Comparison of ENCODE assay signal across 10 mouse cellular contexts in the genomic region with DNA sequence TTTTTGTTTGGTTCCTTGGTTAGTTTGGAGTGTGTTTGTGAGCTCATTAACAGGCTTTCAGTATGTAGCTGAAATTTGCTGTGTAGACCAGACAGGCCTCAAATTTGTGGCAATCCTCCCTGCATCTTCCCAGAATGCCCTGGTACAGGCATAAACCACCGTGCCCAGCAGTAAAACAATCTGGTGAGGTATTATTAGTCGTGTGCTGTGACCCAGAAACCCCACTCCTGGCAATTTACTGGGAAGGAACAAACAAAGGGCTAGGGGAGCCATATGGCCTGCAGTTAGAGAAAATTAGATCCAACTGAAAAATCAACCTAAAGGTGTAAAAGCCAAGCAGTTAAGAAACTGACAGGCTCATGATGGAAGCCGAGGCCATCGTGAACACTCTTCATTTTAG. TPM values are rescaled to one million over a fixed set of nuclear protein-coding genes. Genes with fewer than 3 reads are reported as not detected.
DNase-seq lines count a peak whose midpoint lies in the region; ATAC-seq and TF ChIP-seq lines count a peak whose summit lies in the region.
"Had no signal": no experiment of that assay in that cellular context is flagged by ENCODE, and none has a peak within 500 bp of the region (broad histone marks: within the 10 kb centered on the region; RNA-seq: fewer than 3 reads in every experiment).

No protein-coding gene starts in this region.

- no peak overlapping the region for H3K9ac ChIP-seq in heart, postnatal 0 days (replicated peaks; ENCODE audit: low read depth, low read length)
- peak overlapping the region; percentile 89; the same call in 1 of the 2 replicates for H3K9ac ChIP-seq in forebrain, embryonic 13.5 days
- peak overlapping the region; percentile 95 for H3K9ac ChIP-seq in midbrain, embryonic 14.5 days (replicated peaks; ENCODE audit: low read length)

- H3K9me3 ChIP-seq in heart, postnatal 0 days (replicated peaks; ENCODE audit: control insufficient read depth, low read length), result no peaks in the 10 kb centered on the region
- H3K9me3 ChIP-seq in forebrain, embryonic 13.5 days (replicated peaks), result no peaks in the 10 kb centered on the region
- H3K9me3 ChIP-seq in midbrain, embryonic 14.5 days (ENCODE audit: control insufficient read depth, low read length), result no peaks in the 10 kb centered on the region

- peak overlapping the region; percentile 67 for H3K4me2 ChIP-seq in heart, postnatal 0 days (ENCODE audit: low read depth, low read length)
- H3K4me2 ChIP-seq in forebrain, embryonic 13.5 days, result peak overlapping the region; percentile 71
- H3K4me2 ChIP-seq in midbrain, embryonic 14.5 days (ENCODE audit: low read length), result peak overlapping the region; percentile 67

- H3K27ac ChIP-seq in heart, postnatal 0 days (ENCODE audit: low read depth), result no peak overlapping the region
- peak overlapping the region; percentile 41; the same call in 1 of the 2 replicates for H3K27ac ChIP-seq in forebrain, embryonic 13.5 days
- no peak overlapping the region for H3K27ac ChIP-seq in midbrain, embryonic 14.5 days (replicated peaks; ENCODE audit: low read depth, low read length)

- H3K27me3 ChIP-seq in heart, postnatal 0 days (ENCODE audit: control insufficient read depth, insufficient read depth, low read length), result no peaks in the 10 kb centered on the region
- H3K27me3 ChIP-seq in forebrain, embryonic 13.5 days, result no peaks in the 10 kb centered on the region
- no peaks in the 10 kb centered on the region for H3K27me3 ChIP-seq in midbrain, embryonic 14.5 days (ENCODE audit: control insufficient read depth, insufficient read depth, low read length)

- TF ChIP-seq EP300 in heart, postnatal 0 days (IDR thresholded peaks at IDR 0.05; ENCODE audit: low read depth), result no peak

- peaks cover 13% of the 10 kb centered on the region for H3K36me3 ChIP-seq in heart, postnatal 0 days (replicated peaks; ENCODE audit: control insufficient read depth, insufficient read depth, low read length)
- peaks cover 12% of the 10 kb centered on the region; the same call in 1 of the 2 replicates for H3K36me3 ChIP-seq in forebrain, embryonic 13.5 days (ENCODE audit: poor library complexity, severe bottlenecking)
- H3K36me3 ChIP-seq in midbrain, embryonic 14.5 days (ENCODE audit: control insufficient read depth, insufficient read depth, low read length), result peaks cover 9% of the 10 kb centered on the region; the same call in 1 of the 2 replicates

- DNase-seq in heart, postnatal 0 days (ENCODE audit: low spot score), result no peak
- DNase-seq in heart, postnatal 14 days, result no peak
- peak; percentile 60 for DNase-seq in cerebellum, adult 11 months
- no peak for DNase-seq in midbrain, embryonic 14.5 days
- DNase-seq in thymus, postnatal 25 days, result no peak
- no peak for DNase-seq in layer of hippocampus, postnatal 25 days (ENCODE audit: extremely low spot score in 1 of 2, low spot score in 1 of 2)

- ATAC-seq in heart, postnatal 0 days (ENCODE audit: insufficient read depth, low read depth), result no peak
- no peak for ATAC-seq in forebrain, embryonic 13.5 days
- no peak for ATAC-seq in midbrain, embryonic 14.5 days (ENCODE audit: low FRiP score, low TSS enrichment)
- no peak for ATAC-seq in megakaryocyte progenitor cell, adult 5-6 weeks (replicated peaks; ENCODE audit: poor library complexity)

- TF ChIP-seq CTCF in heart, postnatal 0 days (IDR thresholded peaks at IDR 0.05; ENCODE audit: low read depth), result no peak

- intact Hi-C loops in heart, postnatal 14 days (cut with DNase I), result no loop called here

- peaks cover 35% of the 10 kb centered on the region for H3K4me1 ChIP-seq in heart, postnatal 0 days (ENCODE audit: control insufficient read depth, insufficient read depth)
- H3K4me1 ChIP-seq in forebrain, embryonic 13.5 days, result peaks cover 34% of the 10 kb centered on the region
- peaks cover 17% of the 10 kb centered on the region for H3K4me1 ChIP-seq in midbrain, embryonic 14.5 days (ENCODE audit: control insufficient read depth, insufficient read depth, low read length)

- peak overlapping the region; percentile 73; the same call in 1 of the 2 replicates for H3K4me3 ChIP-seq in heart, postnatal 0 days (ENCODE audit: low read depth, low read length)
- H3K4me3 ChIP-seq in forebrain, embryonic 13.5 days, result peak overlapping the region; percentile 70
- peak overlapping the region; percentile 75 for H3K4me3 ChIP-seq in midbrain, embryonic 14.5 days (replicated peaks; ENCODE audit: low read depth, low read length)

- 47% methylated on average over 4 of the region's 4 CpGs for WGBS in heart, postnatal 0 days
- WGBS in forebrain, embryonic 13.5 days, result 26% methylated on average over 4 of the region's 4 CpGs
- 44% methylated on average over 4 of the region's 4 CpGs for WGBS in midbrain, embryonic 14.5 days

RNA-seq across cellular contexts. Expression of a gene that starts 1.6 kb away (rescaled TPM):
- total RNA-seq in heart, postnatal 0 days (2014; rRNA removed; ENCODE audit: low replicate concordance), result not detected in 2 replicates
- not detected in 2 replicates for polyA plus RNA-seq in heart, postnatal 0 days (2015; fragmentation: Nextera tagmentation; extraction: Ambion mirVana)
- total RNA-seq in heart, postnatal 14 days (2021), result 1 to 10 TPM in 1 of 2 experiments, under 1 TPM in 1; 0.71 to 2.8 TPM
- polyA plus RNA-seq in forebrain, embryonic 13.5 days (2015; fragmentation: Nextera tagmentation; extraction: Ambion mirVana), result not detected in 2 replicates
- not detected in 2 replicates for polyA plus RNA-seq in midbrain, embryonic 14.5 days (2014; fragmentation: Nextera tagmentation; extraction: Ambion mirVana)
- not detected for total RNA-seq in layer of hippocampus, postnatal 25 days (2021)
- not detected in 2 replicates for total RNA-seq in megakaryocyte progenitor cell, adult 5-6 weeks (2015)
- total RNA-seq in megakaryocyte progenitor cell, adult 5-6 weeks (2017), result not detected in 2 replicates
- total RNA-seq: left cerebral cortex, adult 8-10 months had no signal
- polyA plus RNA-seq: spleen, adult 2 months had no signal

RNA-seq across cellular contexts. Expression of a gene that starts 1.6 kb away (rescaled TPM):
- total RNA-seq in heart, postnatal 0 days (2014; rRNA removed; ENCODE audit: low replicate concordance), result 139 and 157 TPM in 2 replicates
- polyA plus RNA-seq in heart, postnatal 0 days (2015; fragmentation: Nextera tagmentation; extraction: Ambion mirVana), result 90.6 and 91.7 TPM in 2 replicates
- total RNA-seq in heart, postnatal 14 days (2021), result 10 to 100 TPM; 81.6 to 88.1 TPM
- polyA plus RNA-seq in forebrain, embryonic 13.5 days (2015; fragmentation: Nextera tagmentation; extraction: Ambion mirVana), result 103 and 110 TPM in 2 replicates
- polyA plus RNA-seq in midbrain, embryonic 14.5 days (2014; fragmentation: Nextera tagmentation; extraction: Ambion mirVana), result 97.3 and 118 TPM in 2 replicates
- total RNA-seq in layer of hippocampus, postnatal 25 days (2021), result 1,000 to 10,000 TPM in 1 of 2 experiments, 100 to 1,000 TPM in 1; 896 to 1,055 TPM
- total RNA-seq in megakaryocyte progenitor cell, adult 5-6 weeks (2015), result 1.2 and 2.9 TPM in 2 replicates
- 2.3 and 4.1 TPM in 2 replicates for total RNA-seq in megakaryocyte progenitor cell, adult 5-6 weeks (2017)

RNA-seq across cellular contexts. Expression of a gene that starts 39.3 kb away (rescaled TPM):
- total RNA-seq in heart, postnatal 0 days (2014; rRNA removed; ENCODE audit: low replicate concordance), result 8.1 and 9.5 TPM in 2 replicates
- polyA plus RNA-seq in heart, postnatal 0 days (2015; fragmentation: Nextera tagmentation; extraction: Ambion mirVana), result 16.6 and 18.6 TPM in 2 replicates
- total RNA-seq in heart, postnatal 14 days (2021), result 10 to 100 TPM in 1 of 2 experiments, 1 to 10 TPM in 1; 3.2 to 10.4 TPM
- polyA plus RNA-seq in forebrain, embryonic 13.5 days (2015; fragmentation: Nextera tagmentation; extraction: Ambion mirVana), result 7.3 and 7.7 TPM in 2 replicates
- 6.4 and 14.1 TPM in 2 replicates for polyA plus RNA-seq in midbrain, embryonic 14.5 days (2014; fragmentation: Nextera tagmentation; extraction: Ambion mirVana)
- under 1 TPM; 0.20 to 0.42 TPM for total RNA-seq in layer of hippocampus, postnatal 25 days (2021)
- total RNA-seq in megakaryocyte progenitor cell, adult 5-6 weeks (2015), result 0.46 TPM in 1 of 2 replicates, not detected in the other
- total RNA-seq in megakaryocyte progenitor cell, adult 5-6 weeks (2017), result not detected in 2 replicates

RNA-seq across cellular contexts. Expression of a gene that starts 51.8 kb away (rescaled TPM):
- total RNA-seq in heart, postnatal 0 days (2014; rRNA removed; ENCODE audit: low replicate concordance), result not detected in 2 replicates
- polyA plus RNA-seq in heart, postnatal 0 days (2015; fragmentation: Nextera tagmentation; extraction: Ambion mirVana), result not detected in 2 replicates
- total RNA-seq in heart, postnatal 14 days (2021), result not detected
- not detected in 2 replicates for polyA plus RNA-seq in forebrain, embryonic 13.5 days (2015; fragmentation: Nextera tagmentation; extraction: Ambion mirVana)
- not detected in 2 replicates for polyA plus RNA-seq in midbrain, embryonic 14.5 days (2014; fragmentation: Nextera tagmentation; extraction: Ambion mirVana)
- total RNA-seq in layer of hippocampus, postnatal 25 days (2021), result under 1 TPM in 1 of 2 experiments, not detected in 1; 0.30 TPM
- total RNA-seq in megakaryocyte progenitor cell, adult 5-6 weeks (2015), result not detected in 2 replicates
- not detected in 2 replicates for total RNA-seq in megakaryocyte progenitor cell, adult 5-6 weeks (2017)
- polyA plus RNA-seq: spleen, adult 2 months had no signal

Comparison
In these comparisons a context has a peak if more than half of its experiments do, and no peak if none do; other contexts are left out.
1. RNA of a gene that starts 1.6 kb away (total RNA-seq): 896 to 1,055 TPM in layer of hippocampus, postnatal 25 days, 139 to 157 TPM in heart, postnatal 0 days and 81.6 to 88.1 TPM in heart, postnatal 14 days; 1.2 to 4.1 TPM in megakaryocyte progenitor cell, adult 5-6 weeks; every median in the first group is over 10 times any median in the second.
2. Peak in every context shown above with its lines, with median percentiles within 50 percentile points of each other: H3K4me2 ChIP-seq and H3K4me3 ChIP-seq.